Mouse (Mus musculus): Measurements from ENCODE around the gene Hcrt. TPM values are rescaled to one million over a fixed set of nuclear protein-coding genes. Genes with fewer than 3 reads are reported as not detected.
A peak's percentile ranks its signal among the peaks of the same experiment; 100 is the strongest.

Hcrt gene
- polyA plus RNA-seq, 1 experiment from 2014 or later: not detected

GRCm38 (mm10) chr11:100767871-100768270, 5.1 kb upstream of the Hcrt start:
- WGBS: 86% methylated on average over 5 of the region's 5 CpGs
- no peaks in the 10 kb centered on the region for H3K9me3 ChIP-seq (replicated peaks)
- H3K4me1 ChIP-seq (replicated peaks): peaks cover 11% of the 10 kb centered on the region
- H3K4me3 ChIP-seq: no peak overlapping the region
- no peak overlapping the region for H3K27ac ChIP-seq
- H3K36me3 ChIP-seq: no peaks in the 10 kb centered on the region
- H3K27me3 ChIP-seq: no peaks in the 10 kb centered on the region
- H3K4me2 ChIP-seq: no peak overlapping the region
- H3K9ac ChIP-seq: no peak overlapping the region
- ATAC-seq (replicated peaks; ENCODE audit: insufficient number of reproducible peaks, insufficient read depth, low FRiP score, low read depth): no peak

GRCm38 (mm10) chr11:100766726-100767125, 4.0 kb upstream of the Hcrt start:
- peaks cover 15% of the 10 kb centered on the region for H3K4me1 ChIP-seq (replicated peaks)
- 71% methylated on average over 9 of the region's 9 CpGs for WGBS

DNA sequence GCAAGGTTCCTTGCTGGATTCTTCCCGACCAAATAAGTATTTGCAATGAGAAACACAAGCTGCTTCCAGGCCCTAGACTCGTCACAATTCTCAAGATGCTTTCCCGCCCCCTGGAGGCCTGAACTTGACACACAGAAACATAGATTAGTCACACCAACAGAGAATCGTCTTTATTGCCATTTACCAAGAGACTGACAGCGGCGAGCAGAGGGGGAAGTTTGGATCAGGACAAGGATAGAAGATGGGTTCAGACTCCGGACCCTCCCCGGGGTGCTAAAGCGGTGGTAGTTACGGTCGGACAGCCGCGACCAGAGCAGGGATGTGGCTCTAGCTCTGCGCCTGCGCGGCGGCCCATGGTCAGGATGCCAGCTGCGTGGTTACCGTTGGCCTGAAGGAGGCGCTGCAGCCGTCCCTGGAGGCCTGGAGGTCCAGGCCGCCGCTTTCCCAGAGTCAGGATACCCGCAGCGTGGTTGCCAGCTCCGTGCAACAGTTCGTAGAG, 1.1 kb downstream of the Hcrt start:
- Histone ChIP-seq H3K9me3 (replicated peaks) (no peaks in the 10 kb centered on the region), H3K9ac (peak overlapping the region; percentile 40), H3K27ac (no peak overlapping the region), H3K4me1 (replicated peaks) (peaks cover 14% of the 10 kb centered on the region), H3K27me3 (peaks cover 48% of the 10 kb centered on the region), H3K4me3 (peak overlapping the region; percentile 51), H3K4me2 (peak overlapping the region; percentile 77), H3K36me3 (no peaks in the 10 kb centered on the region)
- 0% methylated on average over 27 of the region's 27 CpGs for WGBS
- ATAC-seq (replicated peaks; ENCODE audit: insufficient number of reproducible peaks, insufficient read depth, low FRiP score, low read depth): peak; percentile 60; the same call in 1 of the 2 replicates

More at GRCm38 (mm10) chr11:100766726-100767125, 4.0 kb upstream of the Hcrt start:
- Histone ChIP-seq H3K4me3 (no peak overlapping the region), H3K9ac (no peak overlapping the region), H3K36me3 (no peaks in the 10 kb centered on the region), H3K4me2 (no peak overlapping the region), H3K9me3 (replicated peaks) (no peaks in the 10 kb centered on the region), H3K27ac (no peak overlapping the region), H3K27me3 (peaks cover 3% of the 10 kb centered on the region; the same call in 1 of the 2 replicates)
- no peak for ATAC-seq (replicated peaks; ENCODE audit: insufficient number of reproducible peaks, insufficient read depth, low FRiP score, low read depth)

DNA sequence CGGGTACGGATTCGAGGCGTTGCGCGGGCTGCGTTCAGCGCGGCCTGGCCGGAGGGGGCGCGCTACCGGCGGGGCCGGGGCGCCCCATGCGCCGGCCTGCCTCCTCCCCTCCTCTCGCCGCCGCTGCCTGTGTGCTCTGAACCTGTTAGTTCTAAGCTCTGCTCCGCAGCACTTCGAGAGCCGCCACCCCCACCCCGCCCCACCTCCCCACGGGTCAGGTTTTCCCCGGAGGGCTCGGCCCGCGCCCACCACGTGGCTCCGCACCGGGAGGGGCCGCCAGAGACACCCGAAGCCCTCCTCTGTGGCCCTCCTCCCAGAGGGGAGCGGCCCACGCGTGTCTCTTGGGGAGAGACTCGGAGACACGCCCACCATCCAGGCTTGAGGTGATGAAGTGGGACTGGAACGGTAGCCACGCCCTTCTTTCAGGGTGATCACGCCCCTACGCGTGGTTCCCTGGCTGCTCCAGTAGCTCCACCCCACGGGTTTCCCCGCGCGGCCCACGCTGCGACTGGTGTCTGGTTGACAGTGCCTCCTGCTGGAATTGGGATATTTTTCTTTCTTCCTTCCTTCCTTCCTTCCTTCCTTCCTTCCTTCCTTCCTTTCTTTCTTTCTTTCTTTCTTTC, 3.0 kb downstream of the Hcrt start, which contains the start of gene Kcnh4:
Kcnh4 (minus strand) TSS at position 332 of the 623 bp plus-strand sequence.
- no peak within 1 kb of the TSS for H3K9ac ChIP-seq
- H3K9me3 ChIP-seq (replicated peaks): no peaks in the 10 kb centered on the region
- H3K4me2 ChIP-seq: peak within 1 kb of the TSS; percentile 54
- ATAC-seq (replicated peaks; ENCODE audit: insufficient number of reproducible peaks, insufficient read depth, low FRiP score, low read depth): no peak; the same call in 1 of the 2 replicates
- no peak within 1 kb of the TSS for H3K27ac ChIP-seq
- H3K27me3 ChIP-seq: peaks cover 56% of the 10 kb centered on the region
- H3K4me3 ChIP-seq: peak within 1 kb of the TSS; percentile 30
- WGBS: under 1% methylated on average over 51 of the region's 51 CpGs
- H3K4me1 ChIP-seq (replicated peaks): peaks cover 14% of the 10 kb centered on the region
- H3K36me3 ChIP-seq: no peaks in the 10 kb centered on the region

GRCm38 (mm10) chr11:100758707-100759610, 3.8 kb downstream of the Hcrt start:
- Histone ChIP-seq H3K27me3 (peaks cover 56% of the 10 kb centered on the region), H3K4me1 (replicated peaks) (peaks cover 14% of the 10 kb centered on the region), H3K36me3 (no peaks in the 10 kb centered on the region), H3K4me3 (peak overlapping the region; percentile 30), H3K9me3 (replicated peaks) (no peaks in the 10 kb centered on the region), H3K27ac (no peak overlapping the region), H3K4me2 (peak overlapping the region; percentile 54), H3K9ac (no peak overlapping the region)
- ATAC-seq (replicated peaks; ENCODE audit: insufficient number of reproducible peaks, insufficient read depth, low FRiP score, low read depth): no peak
- 2% methylated on average over 35 of the region's 35 CpGs for WGBS

GRCm38 (mm10) chr11:100757566-100757965, 5.2 kb downstream of the Hcrt start:
- ATAC-seq (replicated peaks; ENCODE audit: insufficient number of reproducible peaks, insufficient read depth, low FRiP score, low read depth): no peak
- WGBS: 82% methylated on average over 12 of the region's 12 CpGs
- no peak overlapping the region for H3K4me3 ChIP-seq
- peaks cover 14% of the 10 kb centered on the region for H3K4me1 ChIP-seq (replicated peaks)
- no peaks in the 10 kb centered on the region for H3K9me3 ChIP-seq (replicated peaks)
- no peaks in the 10 kb centered on the region for H3K36me3 ChIP-seq
- H3K27ac ChIP-seq: no peak overlapping the region
- no peak overlapping the region for H3K9ac ChIP-seq
- H3K4me2 ChIP-seq: no peak overlapping the region
- peaks cover 64% of the 10 kb centered on the region for H3K27me3 ChIP-seq

- 61% methylated on average over 6 of the region's 6 CpGs for WGBS
- peaks cover 8% of the 10 kb centered on the region for H3K4me1 ChIP-seq (replicated peaks)
- H3K9ac ChIP-seq: no peak overlapping the region
- ATAC-seq (replicated peaks; ENCODE audit: insufficient number of reproducible peaks, insufficient read depth, low FRiP score, low read depth): no peak
- H3K36me3 ChIP-seq: no peaks in the 10 kb centered on the region
- peaks cover 67% of the 10 kb centered on the region for H3K27me3 ChIP-seq
- no peak overlapping the region for H3K27ac ChIP-seq
- H3K4me2 ChIP-seq: no peak overlapping the region
- no peaks in the 10 kb centered on the region for H3K9me3 ChIP-seq (replicated peaks)
- no peak overlapping the region for H3K4me3 ChIP-seq
Measured at GRCm38 (mm10) chr11:100756476-100756875, 6.3 kb downstream of the Hcrt start.

- no peaks in the 10 kb centered on the region for H3K36me3 ChIP-seq
- no peaks in the 10 kb centered on the region for H3K9me3 ChIP-seq (replicated peaks)
- H3K4me1 ChIP-seq (replicated peaks): peaks cover 6% of the 10 kb centered on the region
- WGBS: 87% methylated on average over 3 of the region's 3 CpGs
- H3K27me3 ChIP-seq: peaks cover 64% of the 10 kb centered on the region
- H3K9ac ChIP-seq: no peak overlapping the region
- ATAC-seq (replicated peaks; ENCODE audit: insufficient number of reproducible peaks, insufficient read depth, low FRiP score, low read depth): no peak
- no peak overlapping the region for H3K4me2 ChIP-seq
- H3K4me3 ChIP-seq: no peak overlapping the region
- H3K27ac ChIP-seq: no peak overlapping the region
Measured at GRCm38 (mm10) chr11:100754693-100755057, 8.1 kb downstream of the Hcrt start.

DNA sequence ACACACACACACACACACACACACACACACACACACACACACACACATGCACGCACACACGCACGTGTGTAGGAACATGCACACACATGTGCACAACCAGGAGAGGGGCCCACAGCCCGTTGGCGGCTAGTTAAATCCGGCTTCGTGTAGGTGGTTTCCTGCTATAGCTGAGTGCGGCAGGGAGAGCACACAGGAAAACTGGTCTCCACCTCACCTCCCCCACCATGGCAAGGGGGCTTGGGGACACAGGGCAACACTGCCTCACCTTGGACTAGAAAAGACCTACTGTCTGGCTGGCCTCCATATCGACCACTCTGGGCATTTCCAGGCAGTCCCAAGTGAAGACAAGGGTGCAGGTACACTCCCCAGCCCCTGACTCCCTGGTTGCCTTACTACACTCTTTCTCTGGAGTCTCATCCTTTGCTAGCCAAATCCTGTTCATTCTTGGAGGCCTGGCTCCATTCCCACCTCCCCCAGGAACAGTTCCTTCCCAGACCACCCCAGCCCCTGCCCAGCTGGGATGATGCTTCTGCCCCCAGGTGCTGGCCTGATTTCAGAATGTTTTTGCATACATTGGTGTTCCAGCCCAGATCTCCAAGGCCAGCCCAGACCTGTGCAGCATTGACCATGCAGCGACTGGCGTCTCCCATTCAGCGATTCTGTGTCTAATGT, 8.6 kb downstream of the Hcrt start:
- no peak for ATAC-seq (replicated peaks; ENCODE audit: insufficient number of reproducible peaks, insufficient read depth, low FRiP score, low read depth)
- no peak overlapping the region for H3K27ac ChIP-seq
- H3K36me3 ChIP-seq: no peaks in the 10 kb centered on the region
- H3K9ac ChIP-seq: no peak overlapping the region
- H3K4me1 ChIP-seq (replicated peaks): peaks cover 4% of the 10 kb centered on the region; the same call in 1 of the 2 replicates
- H3K4me3 ChIP-seq: no peak overlapping the region
- WGBS: 73% methylated on average over 12 of the region's 12 CpGs
- H3K27me3 ChIP-seq: peaks cover 64% of the 10 kb centered on the region
- no peak overlapping the region for H3K4me2 ChIP-seq
- H3K9me3 ChIP-seq (replicated peaks): no peaks in the 10 kb centered on the region

- no peak overlapping the region for H3K9ac ChIP-seq
- no peak overlapping the region for H3K27ac ChIP-seq
- peaks cover 61% of the 10 kb centered on the region for H3K27me3 ChIP-seq
- H3K4me2 ChIP-seq: no peak overlapping the region
- no peak for ATAC-seq (replicated peaks; ENCODE audit: insufficient number of reproducible peaks, insufficient read depth, low FRiP score, low read depth)
- H3K4me3 ChIP-seq: no peak overlapping the region
- no peaks in the 10 kb centered on the region for H3K36me3 ChIP-seq
- H3K9me3 ChIP-seq (replicated peaks): no peaks in the 10 kb centered on the region
- WGBS: 33% methylated on average over 10 of the region's 10 CpGs
- 0 out of 2 replicates have a peak, but pooled peaks cover 3% of the 10 kb centered on the region for H3K4me1 ChIP-seq (replicated peaks)
Measured at GRCm38 (mm10) chr11:100752294-100752693, 10.4 kb downstream of the Hcrt start.

DNA sequence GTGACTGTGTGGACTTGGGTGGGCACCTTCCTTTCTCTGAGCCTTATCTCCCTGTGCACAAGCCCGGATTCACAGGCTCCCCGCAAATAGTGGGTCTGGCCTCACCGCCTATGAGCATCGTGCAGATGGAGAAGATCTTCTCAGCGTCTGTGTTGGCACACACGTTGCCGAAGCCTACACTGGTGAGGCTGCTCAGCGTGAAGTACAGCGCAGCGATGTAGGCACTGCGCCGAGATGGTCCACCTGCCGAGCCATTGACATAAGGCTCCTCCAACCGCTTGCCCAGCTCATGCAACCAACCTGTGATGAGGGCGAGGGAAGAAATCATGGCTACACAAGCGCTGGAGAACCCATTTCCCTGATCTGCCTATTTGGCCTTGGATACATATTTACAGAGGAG, 12.6 kb downstream of the Hcrt start:
- Histone ChIP-seq H3K9ac (no peak overlapping the region), H3K27ac (no peak overlapping the region), H3K9me3 (replicated peaks) (no peaks in the 10 kb centered on the region), H3K27me3 (peaks cover 65% of the 10 kb centered on the region), H3K4me3 (no peak overlapping the region), H3K36me3 (no peaks in the 10 kb centered on the region), H3K4me2 (no peak overlapping the region), H3K4me1 (replicated peaks) (0 out of 2 replicates have a peak, but pooled peaks cover 3% of the 10 kb centered on the region)
- WGBS: 84% methylated on average over 16 of the region's 16 CpGs
- no peak for ATAC-seq (replicated peaks; ENCODE audit: insufficient number of reproducible peaks, insufficient read depth, low FRiP score, low read depth)
